Mouse (Mus musculus) CH12.LX (cell line): ENCODE results near the gene Il20.

Experiments
- CHD2 ChIP-seq: IDR thresholded peaks from 2 replicates; pipeline ENCODE4 v1.6.1; 2011; ENCODE audit warnings: low read length, improper control_type of control experiment
- CTCF ChIP-seq, 2 experiments: IDR thresholded peaks in 1 of 2; conservative IDR thresholded peaks in 1 of 2; 2 replicates each; pipeline ENCODE4 v1.5.1; 2011 to 2012; ENCODE audit warnings: low read depth in 2 of 2, low read length in 2 of 2, improper control_type of control experiment in 1 of 2, inconsistent platforms in 1 of 2, mild to moderate bottlenecking in 1 of 2, moderate library complexity in 1 of 2
- E2F4 ChIP-seq: IDR thresholded peaks from 2 replicates; pipeline ENCODE4 v1.6.1; 2011; ENCODE audit warnings: low read depth, low read length, improper control_type of control experiment; ENCODE audit not compliant: insufficient replicate concordance
- USF1 ChIP-seq: IDR thresholded peaks from 2 replicates; pipeline ENCODE4 v1.6.1; 2014; ENCODE audit warnings: low read depth, mild to moderate bottlenecking, inconsistent platforms, low read length, improper control_type of control experiment

DNA sequence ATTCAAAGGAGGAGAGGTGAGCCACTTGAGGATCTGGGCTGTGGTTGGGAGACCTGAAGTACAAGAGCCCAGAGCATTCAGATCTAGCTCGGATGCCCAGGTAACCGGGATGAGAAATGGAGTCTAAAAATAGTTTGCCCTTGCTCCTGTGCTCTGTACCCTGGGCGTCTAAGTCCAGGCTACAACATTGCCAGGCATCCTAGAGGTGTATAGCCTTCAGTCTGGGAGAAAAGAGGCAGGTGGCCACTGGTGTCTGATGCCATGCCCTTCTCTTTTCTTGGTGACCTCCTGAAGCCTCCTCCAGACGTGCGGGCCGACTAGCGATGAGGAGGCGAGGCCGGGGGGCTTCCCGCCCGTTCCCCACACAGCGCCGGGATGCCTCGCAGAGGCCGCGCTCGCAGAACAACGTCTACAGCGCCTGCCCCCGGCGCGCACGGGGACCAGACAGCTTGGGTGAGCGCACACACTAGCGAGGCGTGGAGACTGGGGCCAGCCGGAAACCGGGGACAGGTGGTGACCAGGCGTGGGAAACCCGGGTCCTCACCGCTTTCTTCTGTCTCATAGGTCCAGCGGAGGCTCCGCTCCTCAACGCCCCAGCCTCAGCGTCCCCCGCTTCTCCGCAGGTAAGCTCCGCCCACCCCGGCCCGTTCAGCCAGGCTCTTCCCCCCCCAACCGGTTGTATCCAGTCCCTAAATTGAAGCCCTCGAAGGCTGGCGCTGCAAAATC, 33.2 kb downstream of the Il20 start:
- no peak for TF ChIP-seq CTCF (conservative IDR thresholded peaks at IDR 0.05 in 1 of 2, IDR thresholded peaks at IDR 0.05 in 1 of 2; ENCODE audit: low read depth in 2 of 2, low read length in 2 of 2)
- TF ChIP-seq USF1, result no peak
- no peak for TF ChIP-seq CHD2
- no peak for TF ChIP-seq E2F4
